ENCODE assay signal across 8 mouse cellular contexts in the genomic region with DNA sequence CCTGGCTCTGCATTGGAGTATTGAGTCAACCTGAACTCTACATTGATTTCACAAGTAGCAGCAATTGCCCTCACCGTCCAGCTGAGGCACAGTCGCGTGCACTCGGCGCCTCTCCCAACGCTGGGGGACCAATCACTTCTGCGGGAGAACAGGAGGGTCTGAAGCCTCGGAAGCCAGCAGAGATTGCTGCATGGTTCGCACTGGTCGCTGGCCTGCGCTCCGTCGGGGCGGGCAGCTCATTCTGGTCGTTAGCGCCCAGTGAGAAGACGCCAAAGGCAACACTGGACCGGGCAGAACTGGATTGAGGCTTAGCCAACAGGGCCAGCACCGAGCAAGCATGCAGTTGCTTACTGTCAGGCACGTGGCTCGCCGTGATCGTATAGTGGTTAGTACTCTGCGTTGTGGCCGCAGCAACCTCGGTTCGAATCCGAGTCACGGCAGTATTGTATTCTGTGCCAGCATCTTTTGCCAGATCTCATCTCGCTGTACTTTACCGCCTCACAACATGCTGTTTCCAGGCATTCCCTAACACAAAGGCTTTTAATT. TPM values are rescaled to one million over a fixed set of nuclear protein-coding genes. Genes with fewer than 3 reads are reported as not detected.
DNase-seq lines count a peak whose midpoint lies in the region; ATAC-seq and TF ChIP-seq lines count a peak whose summit lies in the region.

No protein-coding gene starts in this region.

- H3K4me2 ChIP-seq in heart, embryonic 13.5 days = peak overlapping the region; percentile 59
- H3K4me2 ChIP-seq in hindbrain, embryonic 11.5 days (replicated peaks; ENCODE audit: low read depth, low read length) = peak overlapping the region; percentile 19

- H3K27me3 ChIP-seq in heart, embryonic 13.5 days (replicated peaks) = peaks cover 69% of the 10 kb centered on the region
- H3K27me3 ChIP-seq in MEL (ENCODE audit: control insufficient read depth in 1 of 2, insufficient read depth in 2 of 2, low read length in 2 of 2) = no peaks in the 10 kb centered on the region
- peaks cover 46% of the 10 kb centered on the region for H3K27me3 ChIP-seq in hindbrain, embryonic 11.5 days (ENCODE audit: control insufficient read depth, insufficient read depth, low read length)

- no peak for ATAC-seq in heart, embryonic 13.5 days (ENCODE audit: extremely low read depth, insufficient number of reproducible peaks, low FRiP score, low TSS enrichment)
- no peak for ATAC-seq in hindbrain, embryonic 11.5 days (ENCODE audit: low FRiP score)
- peak; percentile 43 for ATAC-seq in megakaryocyte progenitor cell, adult 5-6 weeks (replicated peaks; ENCODE audit: poor library complexity)

- peak in 2 of 3 experiments; percentile 6 to 19; a peak in 1 of 6 replicates for TF ChIP-seq CTCF in MEL (IDR thresholded peaks at IDR 0.05 in 2 of 3, conservative IDR thresholded peaks at IDR 0.05 in 1 of 3; ENCODE audit: control insufficient read depth in 1 of 3, insufficient read depth in 1 of 3, low read depth in 2 of 3, low read length in 3 of 3, poor library complexity in 1 of 3, severe bottlenecking in 1 of 3)

- peaks cover 17% of the 10 kb centered on the region for H3K4me1 ChIP-seq in heart, embryonic 13.5 days
- peaks cover 4 to 8% of the 10 kb centered on the region in 2 experiments; a peak in 3 of 4 replicates for H3K4me1 ChIP-seq in MEL (ENCODE audit: control insufficient read depth in 1 of 2, insufficient read depth in 2 of 2, low read length in 2 of 2)
- H3K4me1 ChIP-seq in hindbrain, embryonic 11.5 days (replicated peaks; ENCODE audit: control insufficient read depth, insufficient read depth, low read length) = no peaks in the 10 kb centered on the region

- no peaks in the 10 kb centered on the region for H3K9me3 ChIP-seq in heart, embryonic 13.5 days
- H3K9me3 ChIP-seq in MEL (replicated peaks; ENCODE audit: insufficient read depth, low read length) = no peaks in the 10 kb centered on the region
- no peaks in the 10 kb centered on the region for H3K9me3 ChIP-seq in hindbrain, embryonic 11.5 days (ENCODE audit: control insufficient read depth, low read length)

- peaks cover 6% of the 10 kb centered on the region; the same call in 1 of the 2 replicates for H3K79me2 ChIP-seq in MEL (ENCODE audit: control insufficient read depth, insufficient read depth, low read length, poor library complexity)

- intact Hi-C loops in heart, postnatal 36 days (cut with DNase I) = no loop called here
- intact Hi-C loops in left cerebral cortex, postnatal 36 days (cut with DNase I) = no loop called here

- WGBS in heart, embryonic 13.5 days = 2% methylated on average over 31 of the region's 31 CpGs
- 2% methylated on average over 31 of the region's 31 CpGs for WGBS in hindbrain, embryonic 11.5 days

- H3K4me3 ChIP-seq in heart, embryonic 13.5 days = peak overlapping the region; percentile 29
- H3K4me3 ChIP-seq in MEL (ENCODE audit: control insufficient read depth in 1 of 2, insufficient read depth in 1 of 2, low read depth in 2 of 2, low read length in 2 of 2) = peak overlapping the region; percentile 5 to 57
- no peak overlapping the region for H3K4me3 ChIP-seq in hindbrain, embryonic 11.5 days (ENCODE audit: low read depth, low read length)

- TF ChIP-seq POLR2A in MEL (IDR thresholded peaks at IDR 0.05; ENCODE audit: control insufficient read depth in 1 of 2, insufficient read depth in 1 of 2, low read depth in 1 of 2, low read length in 2 of 2, poor library complexity in 1 of 2) = no peak; a peak in 1 of 4 replicates

- DNase-seq in heart, postnatal 36 days = no peak
- DNase-seq in MEL (ENCODE audit: low read depth, low spot score) = peak; percentile 90
- peak; percentile 53 for DNase-seq in hindbrain, embryonic 11.5 days (ENCODE audit: low spot score)
- DNase-seq in left cerebral cortex, adult 8-10 months (ENCODE audit: low spot score in 2 of 2) = no peak
- no peak for DNase-seq in MN1 (ENCODE audit: low spot score)
- DNase-seq in left cerebral cortex, postnatal 36 days (ENCODE audit: low spot score in 2 of 2) = no peak

- H3K27ac ChIP-seq in heart, embryonic 13.5 days (replicated peaks) = no peak overlapping the region
- no peak overlapping the region for H3K27ac ChIP-seq in MEL (ENCODE audit: control insufficient read depth, low read depth, low read length)
- no peak overlapping the region for H3K27ac ChIP-seq in hindbrain, embryonic 11.5 days (ENCODE audit: low read depth, low read length)

- no peaks in the 10 kb centered on the region for H3K36me3 ChIP-seq in heart, embryonic 13.5 days
- peaks cover 0 to 12% of the 10 kb centered on the region in 2 experiments; a peak in 2 of 4 replicates for H3K36me3 ChIP-seq in MEL (ENCODE audit: control insufficient read depth in 1 of 2, insufficient read depth in 2 of 2, low read length in 2 of 2)
- H3K36me3 ChIP-seq in hindbrain, embryonic 11.5 days (ENCODE audit: control insufficient read depth, insufficient read depth, low read length) = no peaks in the 10 kb centered on the region

- no peak for TF ChIP-seq EP300 in MEL (IDR thresholded peaks at IDR 0.05; ENCODE audit: low read depth in 1 of 2, low read length in 2 of 2)

- TF ChIP-seq RAD21 in MEL (IDR thresholded peaks at IDR 0.05; ENCODE audit: low read depth, low read length) = no peak

- H3K9ac ChIP-seq in heart, embryonic 13.5 days = 0 out of 2 replicates have a peak overlapping the region, but pooled peaks have one; percentile 50
- peak overlapping the region; percentile 50 for H3K9ac ChIP-seq in MEL (ENCODE audit: control insufficient read depth, low read depth, low read length, poor library complexity, severe bottlenecking)
- no peak overlapping the region for H3K9ac ChIP-seq in hindbrain, embryonic 11.5 days (ENCODE audit: low read depth, low read length)

TF ChIP-seq in MEL, 35 proteins besides CTCF, POLR2A, EP300 and RAD21:
- no peak for TF ChIP-seq USF2 (IDR thresholded peaks at IDR 0.05; ENCODE audit: borderline replicate concordance in 1 of 2, insufficient read depth in 1 of 2, low read depth in 1 of 2, low read length in 2 of 2)
- TF ChIP-seq MAFK (IDR thresholded peaks at IDR 0.05; ENCODE audit: borderline replicate concordance, low read depth, low read length) = no peak
- TF ChIP-seq HCFC1 (IDR thresholded peaks at IDR 0.05; ENCODE audit: low read depth, low read length) = no peak
- peak; percentile 100 for TF ChIP-seq TBP (IDR thresholded peaks at IDR 0.05; ENCODE audit: low read depth, low read length)
- TF ChIP-seq POLR2AphosphoS2 (IDR thresholded peaks at IDR 0.05; ENCODE audit: low read length) = no peak
- no peak for TF ChIP-seq E2F4 (IDR thresholded peaks at IDR 0.05; ENCODE audit: borderline replicate concordance, low read depth, low read length)
TF ChIP-seq in MEL: peak in this region for 1.

RNA-seq across cellular contexts. Expression of gene BC107364, which starts 42.3 kb away (rescaled TPM):
- 0.68 and 0.78 TPM in 2 replicates for polyA plus RNA-seq in heart, embryonic 13.5 days (2015; fragmentation: Nextera tagmentation; extraction: Ambion mirVana)
- total RNA-seq in heart, postnatal 36 days (2021) = not detected
- not detected in 2 replicates for total RNA-seq in MEL (2012; rRNA removed)
- under 1 TPM in 1 of 2 experiments, not detected in 1; 0.17 TPM for polyA plus RNA-seq in MEL (2012; ENCODE audit: insufficient read depth in 1 of 2, insufficient read length in 2 of 2, low read depth in 1 of 2, low replicate concordance in 2 of 2, missing spikeins in 1 of 2)
- not detected in 2 replicates for polyA plus RNA-seq in hindbrain, embryonic 11.5 days (2014; fragmentation: Nextera tagmentation; extraction: Ambion mirVana)
- total RNA-seq in megakaryocyte progenitor cell, adult 5-6 weeks (2015) = not detected in 2 replicates
- total RNA-seq in megakaryocyte progenitor cell, adult 5-6 weeks (2017) = not detected in 2 replicates
- total RNA-seq in left cerebral cortex, adult 8-10 months (2022) = not detected
- not detected for total RNA-seq in left cerebral cortex, postnatal 36 days (2021)

Comparison
In these comparisons a context has a peak if more than half of its experiments do, and no peak if none do; other contexts are left out.
1. DNase-seq: peak in MEL (single experiment) and hindbrain, embryonic 11.5 days (single experiment); none in heart, postnatal 36 days (0 of 2), left cerebral cortex, adult 8-10 months (0 of 2), MN1 (single experiment) and left cerebral cortex, postnatal 36 days (0 of 2).